Mouse (Mus musculus) liver, adult 2 months (tissue): ENCODE measurements around the gene Elmod3. TPM values are rescaled to one million over a fixed set of nuclear protein-coding genes. Genes with fewer than 3 reads are reported as not detected.

ENCODE experiments used
- DNase-seq: peaks from one replicate; pipeline ENCODE4 v3.0.0-alpha.2; 2011; ENCODE audit warnings: low read depth, low spot score; ENCODE audit errors: extremely low read depth
- H3K27ac ChIP-seq: fragments of 200-500 bp; replicated peaks from 2 replicates; pipeline ENCODE4 v1.5.1; 2012; ENCODE audit warnings: low read depth, mild to moderate bottlenecking, control low read depth, inconsistent platforms, low read length; ENCODE audit not compliant: insufficient read depth
- H3K27me3 ChIP-seq: fragments of 200-500 bp; 2 replicates; pipeline ENCODE4 v1.6.1; 2012; ENCODE audit warnings: mild to moderate bottlenecking, moderate library complexity, low read length, inconsistent platforms; ENCODE audit not compliant: control insufficient read depth, insufficient read depth
- H3K36me3 ChIP-seq: fragments of 200-500 bp; 2 replicates; pipeline ENCODE4 v1.6.1; 2012; ENCODE audit warnings: low read length, inconsistent platforms; ENCODE audit not compliant: control insufficient read depth, insufficient read depth
- H3K4me1 ChIP-seq: fragments of 200-500 bp; 2 replicates; pipeline ENCODE4 v1.6.1; 2011; ENCODE audit warnings: low read length; ENCODE audit not compliant: control insufficient read depth, insufficient read depth
- H3K4me3 ChIP-seq: fragments of 200-500 bp; 2 replicates; pipeline ENCODE4 v1.5.1; 2011; ENCODE audit warnings: low read depth, mild to moderate bottlenecking, control low read depth, low read length, moderate library complexity; ENCODE audit not compliant: insufficient read depth
- H3K79me2 ChIP-seq: fragments of 200-500 bp; 2 replicates; pipeline ENCODE4 v1.6.1; 2012; ENCODE audit warnings: inconsistent platforms, mild to moderate bottlenecking, low read length, moderate library complexity; ENCODE audit not compliant: control insufficient read depth, insufficient read depth
- H3K9ac ChIP-seq: fragments of 200-500 bp; 2 replicates; pipeline ENCODE4 v1.6.1; 2012; ENCODE audit warnings: low read depth, mild to moderate bottlenecking, control low read depth, inconsistent platforms, low read length
- CTCF ChIP-seq: fragments of 200-500 bp; IDR thresholded peaks from 2 replicates; pipeline ENCODE4 v1.5.1; 2011; ENCODE audit warnings: low read depth, low read length, control low read depth
- POLR2A ChIP-seq: fragments of 200-500 bp; IDR thresholded peaks from 2 replicates; pipeline ENCODE4 v1.6.1; 2011; ENCODE audit warnings: low read length, control low read depth; ENCODE audit not compliant: insufficient read depth; ENCODE audit errors: extremely low read depth
- WGBS: fragments of 180-500 bp; shearing (Covaris S2); methylation state at CpG from one replicate; pipeline ENCODE4 v1.1.7; 2018; 5-methylcytosine and 5-hydroxymethylcytosine counted together
- polyA plus RNA-seq: library from polyadenylated mRNA; depleted of rRNA; stranded (reverse); fragments of >200 nt; gene quantifications from 2 replicates; pipeline ENCODE4 v1.2.3, GENCODE M21; 2012
- total RNA-seq: library from RNA; depleted of rRNA; stranded (reverse); fragments of >200 nt; gene quantifications from 2 replicates; pipeline ENCODE4 v1.2.3, GENCODE M21; 2014

The Elmod3 gene
- total and polyA plus RNA-seq, 2 experiments = 7.6 to 14.7 TPM

- peak; percentile 56 for DNase-seq
- peaks cover 12% of the 10 kb centered on the region for H3K4me1 ChIP-seq
- WGBS = 62% methylated on average over 3 of the region's 3 CpGs
These were observed 38.7 kb upstream of the Elmod3 start for GRCm38 (mm10) chr6:72636940-72637339.

GRCm38 (mm10) chr6:72635760-72636431 is 37.7 kb upstream of the Elmod3 start:
- Histone ChIP-seq H3K4me3 (no peak overlapping the region; the same call in 1 of the 2 replicates), H3K4me1 (peaks cover 15% of the 10 kb centered on the region), H3K9ac (peak overlapping the region; percentile 10; the same call in 1 of the 2 replicates), H3K27me3 (no peaks in the 10 kb centered on the region), H3K36me3 (no peaks in the 10 kb centered on the region), H3K79me2 (no peaks in the 10 kb centered on the region), H3K27ac (peak overlapping the region; percentile 3; the same call in 1 of the 2 replicates)
- DNase-seq = peak; percentile 68
- WGBS = 28% methylated on average over 12 of the region's 12 CpGs
- TF ChIP-seq POLR2A (no peak), CTCF (peak; percentile 70)

More at GRCm38 (mm10) chr6:72636940-72637339, 38.7 kb upstream of the Elmod3 start:
- Histone ChIP-seq H3K9ac (no peak overlapping the region), H3K27ac (no peak overlapping the region), H3K79me2 (no peaks in the 10 kb centered on the region), H3K4me3 (no peak overlapping the region), H3K36me3 (no peaks in the 10 kb centered on the region), H3K27me3 (no peaks in the 10 kb centered on the region)
- TF ChIP-seq POLR2A = no peak
- no peak for TF ChIP-seq CTCF

GRCm38 (mm10) chr6:72634311-72634710 is 36.1 kb upstream of the Elmod3 start:
- no peak for DNase-seq
- TF ChIP-seq CTCF = no peak
- TF ChIP-seq POLR2A = no peak
- Histone ChIP-seq H3K9ac (no peak overlapping the region), H3K36me3 (no peaks in the 10 kb centered on the region), H3K4me1 (peaks cover 21% of the 10 kb centered on the region), H3K27me3 (no peaks in the 10 kb centered on the region), H3K79me2 (no peaks in the 10 kb centered on the region), H3K4me3 (no peak overlapping the region), H3K27ac (no peak overlapping the region)
- WGBS = 59% methylated on average over 10 of the region's 10 CpGs

- 87% methylated on average over 6 of the region's 6 CpGs for WGBS
- H3K4me1 ChIP-seq = peaks cover 16% of the 10 kb centered on the region
These were observed 33.5 kb upstream of the Elmod3 start for GRCm38 (mm10) chr6:72631700-72632099.

GRCm38 (mm10) chr6:72630961-72631360 is 32.7 kb upstream of the Elmod3 start:
- Histone ChIP-seq H3K9ac (no peak overlapping the region), H3K79me2 (no peaks in the 10 kb centered on the region), H3K36me3 (no peaks in the 10 kb centered on the region), H3K27me3 (no peaks in the 10 kb centered on the region), H3K4me3 (no peak overlapping the region), H3K4me1 (peaks cover 16% of the 10 kb centered on the region), H3K27ac (no peak overlapping the region; the same call in 1 of the 2 replicates)
- 82% methylated on average over 14 of the region's 14 CpGs for WGBS
- no peak for TF ChIP-seq POLR2A
- TF ChIP-seq CTCF = no peak
- DNase-seq = no peak

More at GRCm38 (mm10) chr6:72631700-72632099, 33.5 kb upstream of the Elmod3 start:
- no peaks in the 10 kb centered on the region for H3K79me2 ChIP-seq
- no peaks in the 10 kb centered on the region for H3K27me3 ChIP-seq
- H3K4me3 ChIP-seq = no peak overlapping the region
- no peaks in the 10 kb centered on the region for H3K36me3 ChIP-seq
- no peak overlapping the region for H3K9ac ChIP-seq
- no peak for DNase-seq
- TF ChIP-seq POLR2A (no peak), CTCF (no peak)
- H3K27ac ChIP-seq = no peak overlapping the region

GRCm38 (mm10) chr6:72630370-72630769 is 32.2 kb upstream of the Elmod3 start:
- H3K4me3 ChIP-seq = no peak overlapping the region
- no peaks in the 10 kb centered on the region for H3K79me2 ChIP-seq
- H3K27me3 ChIP-seq = no peaks in the 10 kb centered on the region
- peak overlapping the region; percentile 66 for H3K27ac ChIP-seq
- peak; percentile 99 for DNase-seq
- TF ChIP-seq CTCF (no peak), POLR2A (no peak)
- WGBS = 31% methylated on average over 2 of the region's 2 CpGs
- peaks cover 16% of the 10 kb centered on the region for H3K4me1 ChIP-seq
- H3K36me3 ChIP-seq = no peaks in the 10 kb centered on the region
- no peak overlapping the region for H3K9ac ChIP-seq
